Comparison of ENCODE assay signal across 21 mouse cellular contexts in the genomic region with DNA sequence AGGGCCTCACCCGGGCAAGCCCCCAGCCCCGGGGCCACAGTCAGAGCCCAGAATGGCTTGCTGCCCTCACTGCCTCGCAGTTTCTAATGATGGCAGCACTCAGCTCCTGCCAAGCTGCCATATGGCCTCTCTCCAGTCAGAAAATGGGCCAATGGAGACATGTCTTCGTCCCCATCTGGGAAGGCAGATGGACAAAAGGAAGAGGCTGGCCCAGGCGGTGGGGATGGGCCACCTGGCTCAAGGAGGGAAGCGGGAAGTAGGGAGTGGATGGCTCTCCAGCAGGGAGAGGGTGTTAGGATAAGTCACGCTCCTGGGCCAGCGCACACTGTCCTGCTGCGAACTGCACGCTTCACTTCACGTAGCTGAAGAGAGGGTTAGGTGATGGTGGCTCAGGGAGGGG.
A peak's percentile ranks its signal among the peaks of the same experiment; 100 is the strongest.
DNase-seq lines count a peak whose midpoint lies in the region; ATAC-seq and TF ChIP-seq lines count a peak whose summit lies in the region.
"Had no signal": no experiment of that assay in that cellular context is flagged by ENCODE, and none has a peak within 500 bp of the region (broad histone marks: within the 10 kb centered on the region; RNA-seq: fewer than 3 reads in every experiment).

No protein-coding gene starts in this region.

- H3K27me3 ChIP-seq in cerebellum, adult 2 months (ENCODE audit: control insufficient read depth, insufficient read depth, low read length): no peaks in the 10 kb centered on the region
- H3K27me3 ChIP-seq in hindbrain, postnatal 0 days (ENCODE audit: insufficient read depth, low read length): no peaks in the 10 kb centered on the region
- H3K27me3 ChIP-seq in stomach, postnatal 0 days (ENCODE audit: control insufficient read depth, insufficient read depth, low read length): no peaks in the 10 kb centered on the region
- H3K27me3 ChIP-seq: embryonic facial prominence, embryonic 13.5 days; kidney, embryonic 15.5 days had no signal

- peak; percentile 54 for ATAC-seq in hindbrain, postnatal 0 days
- ATAC-seq in stomach, postnatal 0 days (ENCODE audit: low FRiP score, low TSS enrichment): no peak
- ATAC-seq: CD4-positive, CD25-positive, alpha-beta regulatory T cell, adult 4 months; intestine, embryonic 16.5 days had no signal

- H3K9ac ChIP-seq in hindbrain, postnatal 0 days (replicated peaks; ENCODE audit: low read length): no peak overlapping the region
- no peak overlapping the region for H3K9ac ChIP-seq in stomach, postnatal 0 days (ENCODE audit: low read length)
- H3K9ac ChIP-seq: embryonic facial prominence, embryonic 13.5 days; heart, embryonic 13.5 days; kidney, embryonic 15.5 days; midbrain, embryonic 12.5 days had no signal

- no peak for TF ChIP-seq CTCF in left cerebral cortex, adult 2 months (IDR thresholded peaks at IDR 0.05)
- TF ChIP-seq CTCF in cerebellum, adult 2 months (IDR thresholded peaks at IDR 0.05; ENCODE audit: borderline replicate concordance, insufficient read depth, low read depth, low read length): peak; percentile 26; the same call in 1 of the 2 replicates
- no peak; the same call in 1 of the 2 replicates for TF ChIP-seq CTCF in hindbrain, postnatal 0 days (IDR thresholded peaks at IDR 0.05; ENCODE audit: low read depth)
- no peak for TF ChIP-seq CTCF in stomach, postnatal 0 days (IDR thresholded peaks at IDR 0.05; ENCODE audit: low read depth)

- 3% methylated on average over 11 of the region's 11 CpGs for WGBS in cerebellum, adult 2 months
- 47% methylated on average over 11 of the region's 11 CpGs for WGBS in hindbrain, postnatal 0 days
- 68% methylated on average over 11 of the region's 11 CpGs for WGBS in stomach, postnatal 0 days

- no peaks in the 10 kb centered on the region for H3K9me3 ChIP-seq in hindbrain, postnatal 0 days (ENCODE audit: low read length)
- no peaks in the 10 kb centered on the region for H3K9me3 ChIP-seq in stomach, postnatal 0 days (ENCODE audit: control insufficient read depth, low read length)
- H3K9me3 ChIP-seq: embryonic facial prominence, embryonic 13.5 days; heart, embryonic 13.5 days; kidney, embryonic 15.5 days; limb, embryonic 10.5 days; midbrain, embryonic 12.5 days had no signal

- peak; percentile 11 for DNase-seq in adrenal gland, postnatal 25 days
- DNase-seq in adrenal gland, adult 8-10 months: no peak
- DNase-seq in left cerebral cortex, postnatal 36 days (ENCODE audit: low spot score in 2 of 2): peak; percentile 9 to 15
- no peak for DNase-seq in left cerebral cortex, adult 2 months (ENCODE audit: extremely low spot score in 1 of 2, low spot score in 2 of 2)
- DNase-seq in cerebellum, adult 2 months: peak; percentile 97 to 100
- peak; percentile 78 for DNase-seq in hindbrain, postnatal 0 days (ENCODE audit: low spot score)
- DNase-seq in stomach, postnatal 0 days (ENCODE audit: low spot score): no peak
- no peak for DNase-seq in heart, adult 8-10 months (ENCODE audit: low spot score)
- DNase-seq: heart, postnatal 36 days; lung, adult 2 months; lung, postnatal 36 days; thymus, adult 2 months had no signal

- no peak overlapping the region for H3K27ac ChIP-seq in left cerebral cortex, adult 2 months
- H3K27ac ChIP-seq in cerebellum, adult 2 months (ENCODE audit: insufficient read depth, low read length): peak overlapping the region; percentile 86
- no peak overlapping the region for H3K27ac ChIP-seq in hindbrain, postnatal 0 days
- no peak overlapping the region for H3K27ac ChIP-seq in stomach, postnatal 0 days (replicated peaks)
- H3K27ac ChIP-seq: embryonic facial prominence, embryonic 13.5 days; heart, embryonic 13.5 days; kidney, embryonic 15.5 days; limb, embryonic 10.5 days; midbrain, embryonic 12.5 days had no signal

- no peak; the same call in 1 of the 2 replicates for TF ChIP-seq POLR2A in cerebellum, adult 2 months (IDR thresholded peaks at IDR 0.05; ENCODE audit: borderline replicate concordance, insufficient read depth, low read length)

- H3K36me3 ChIP-seq in hindbrain, postnatal 0 days (ENCODE audit: insufficient read depth, low read length): no peaks in the 10 kb centered on the region
- no peaks in the 10 kb centered on the region for H3K36me3 ChIP-seq in stomach, postnatal 0 days (ENCODE audit: control insufficient read depth, insufficient read depth, low read length)
- H3K36me3 ChIP-seq: embryonic facial prominence, embryonic 13.5 days; G1E; heart, embryonic 13.5 days; kidney, embryonic 15.5 days; limb, embryonic 10.5 days; midbrain, embryonic 12.5 days had no signal

- no peak overlapping the region for H3K4me2 ChIP-seq in hindbrain, postnatal 0 days (ENCODE audit: low read depth, low read length)
- no peak overlapping the region for H3K4me2 ChIP-seq in stomach, postnatal 0 days (replicated peaks; ENCODE audit: low read depth)
- H3K4me2 ChIP-seq: embryonic facial prominence, embryonic 13.5 days; heart, embryonic 13.5 days; kidney, embryonic 15.5 days; liver, embryonic 11.5 days; midbrain, embryonic 12.5 days had no signal

- no peak overlapping the region for H3K4me3 ChIP-seq in left cerebral cortex, adult 2 months
- no peak overlapping the region for H3K4me3 ChIP-seq in cerebellum, adult 2 months (replicated peaks; ENCODE audit: insufficient read depth, low read depth, low read length)
- no peak overlapping the region for H3K4me3 ChIP-seq in hindbrain, postnatal 0 days (ENCODE audit: low read length)
- H3K4me3 ChIP-seq in stomach, postnatal 0 days (ENCODE audit: low read depth, low read length): no peak overlapping the region
- H3K4me3 ChIP-seq: embryonic facial prominence, embryonic 13.5 days; heart, embryonic 13.5 days; kidney, embryonic 15.5 days; limb, embryonic 10.5 days; midbrain, embryonic 12.5 days had no signal

- intact Hi-C loops in left cerebral cortex, postnatal 36 days (cut with DNase I): no loop called here
- intact Hi-C loops in left cerebral cortex, adult 2 months (cut with DNase I): no loop called here

- TF ChIP-seq EP300 in stomach, postnatal 0 days (optimal IDR thresholded peaks at IDR 0.05): no peak

- peaks cover 89% of the 10 kb centered on the region for H3K4me1 ChIP-seq in cerebellum, adult 2 months (ENCODE audit: control insufficient read depth, insufficient read depth, low read length)
- H3K4me1 ChIP-seq in hindbrain, postnatal 0 days (ENCODE audit: insufficient read depth, low read length): no peaks in the 10 kb centered on the region
- no peaks in the 10 kb centered on the region for H3K4me1 ChIP-seq in stomach, postnatal 0 days (replicated peaks; ENCODE audit: control insufficient read depth, insufficient read depth)
- H3K4me1 ChIP-seq: embryonic facial prominence, embryonic 13.5 days; heart, embryonic 13.5 days; kidney, embryonic 15.5 days; limb, embryonic 10.5 days; midbrain, embryonic 12.5 days had no signal

Comparison
In these comparisons a context has a peak if more than half of its experiments do, and no peak if none do; other contexts are left out.
1. DNase-seq: peak in adrenal gland, postnatal 25 days (single experiment), left cerebral cortex, postnatal 36 days (2 of 2), cerebellum, adult 2 months (2 of 2) and hindbrain, postnatal 0 days (single experiment); none in adrenal gland, adult 8-10 months (single experiment), left cerebral cortex, adult 2 months (0 of 2), stomach, postnatal 0 days (single experiment) and heart, adult 8-10 months (single experiment).